Mouse (Mus musculus) CH12.LX (cell line): Measurements from ENCODE around the gene Gon7. TPM values are rescaled to one million over a fixed set of nuclear protein-coding genes. Genes with fewer than 3 reads are reported as not detected.

ENCODE experiments used
- DNase-seq: peaks from one replicate; pipeline ENCODE4 v3.0.0-alpha.2; 2013; ENCODE audit errors: extremely low read depth
- H3K27ac ChIP-seq: 2 replicates; pipeline ENCODE4 v1.5.1; 2012; ENCODE audit warnings: low read depth, mild to moderate bottlenecking, control low read depth, moderate library complexity; ENCODE audit not compliant: insufficient read depth
- H3K27me3 ChIP-seq: replicated peaks from 2 replicates; pipeline ENCODE3; 2012; ENCODE audit warnings: inconsistent platforms
- H3K36me3 ChIP-seq, 2 experiments: replicated peaks in 1 of 2; 2 replicates each; pipeline versions ENCODE3 to v1.6.1; 2012; ENCODE audit warnings: inconsistent platforms in 1 of 2, low read length in 1 of 2, mild to moderate bottlenecking in 1 of 2, mixed read lengths in 1 of 2, moderate library complexity in 1 of 2; ENCODE audit not compliant: control insufficient read depth in 1 of 2, insufficient read depth in 1 of 2
- H3K4me1 ChIP-seq, 2 experiments: 2 replicates each; pipeline ENCODE4 v1.6.1; 2012; ENCODE audit warnings: inconsistent platforms in 1 of 2, moderate library complexity in 1 of 2; ENCODE audit not compliant: insufficient read depth in 2 of 2, control insufficient read depth in 1 of 2
- H3K4me2 ChIP-seq: 2 replicates; pipeline ENCODE4 v1.6.1; 2012; ENCODE audit warnings: low read depth, mild to moderate bottlenecking, control low read depth; ENCODE audit not compliant: poor library complexity, insufficient read depth, severe bottlenecking
- H3K4me3 ChIP-seq, 3 experiments: fragments of 150-350 bp in 1 of 3; sonication (generic) in 1 of 3; replicated peaks in 1 of 3; 2 replicates each; pipeline versions ENCODE3 to v1.5.1; 2011 to 2012; ENCODE audit warnings: low read depth in 2 of 3, low read length in 2 of 3, mild to moderate bottlenecking in 2 of 3, moderate library complexity in 2 of 3, control low read depth in 1 of 3, improper control_type of control experiment in 1 of 3, inconsistent platforms in 1 of 3, mixed read lengths in 1 of 3; ENCODE audit not compliant: poor library complexity in 1 of 3
- H3K79me2 ChIP-seq: replicated peaks from 2 replicates; pipeline ENCODE4 v1.6.1; 2012; ENCODE audit warnings: mild to moderate bottlenecking, moderate library complexity; ENCODE audit not compliant: control insufficient read depth, poor library complexity, insufficient read depth, severe bottlenecking; ENCODE audit errors: extremely low read depth
- H3K9ac ChIP-seq: 2 replicates; pipeline ENCODE4 v1.6.1; 2012; ENCODE audit warnings: low read depth, mild to moderate bottlenecking, control low read depth, moderate library complexity; ENCODE audit not compliant: insufficient read depth
- H3K9me3 ChIP-seq: replicated peaks from 2 replicates; pipeline ENCODE3; 2012; ENCODE audit warnings: low read length, inconsistent platforms, mixed read lengths
- BHLHE40 ChIP-seq: IDR thresholded peaks from 2 replicates; pipeline ENCODE4 v1.6.1; 2011; ENCODE audit warnings: mild to moderate bottlenecking, low read depth, low read length, improper control_type of control experiment
- CHD1 ChIP-seq: IDR thresholded peaks from 2 replicates; pipeline ENCODE4 v1.6.1; 2012; ENCODE audit warnings: low read depth, low read length, improper control_type of control experiment, inconsistent platforms
- CTCF ChIP-seq, 2 experiments: IDR thresholded peaks in 1 of 2; conservative IDR thresholded peaks in 1 of 2; 2 replicates each; pipeline ENCODE4 v1.5.1; 2011 to 2012; ENCODE audit warnings: low read depth in 2 of 2, low read length in 2 of 2, improper control_type of control experiment in 1 of 2, inconsistent platforms in 1 of 2, mild to moderate bottlenecking in 1 of 2, moderate library complexity in 1 of 2
- ETS1 ChIP-seq: conservative IDR thresholded peaks from 2 replicates; pipeline ENCODE4 v1.6.1; 2012; ENCODE audit warnings: low read depth, mild to moderate bottlenecking, inconsistent platforms, low read length, improper control_type of control experiment, moderate library complexity
- GABPA ChIP-seq: IDR thresholded peaks from 2 replicates; pipeline ENCODE4 v1.6.1; 2012; ENCODE audit warnings: low read depth, low read length, improper control_type of control experiment, inconsistent platforms; ENCODE audit not compliant: insufficient replicate concordance
- KAT2A ChIP-seq: IDR thresholded peaks from 2 replicates; pipeline ENCODE4 v1.6.1; 2012; ENCODE audit warnings: low read length, improper control_type of control experiment, inconsistent platforms; ENCODE audit not compliant: insufficient replicate concordance
- MEF2A ChIP-seq: IDR thresholded peaks from 2 replicates; pipeline ENCODE4 v1.6.1; 2014; ENCODE audit warnings: low read depth, mild to moderate bottlenecking, inconsistent platforms, low read length, improper control_type of control experiment, borderline replicate concordance
- MYC ChIP-seq: IDR thresholded peaks from 2 replicates; pipeline ENCODE4 v1.6.1; 2011; ENCODE audit warnings: low read depth, mild to moderate bottlenecking, improper control_type of control experiment, low read length
- POLR2A ChIP-seq: IDR thresholded peaks from 2 replicates; pipeline ENCODE4 v1.6.1; 2011; ENCODE audit warnings: low read depth, mild to moderate bottlenecking, improper control_type of control experiment, low read length
- POLR2AphosphoS2 ChIP-seq: IDR thresholded peaks from 2 replicates; pipeline ENCODE4 v1.6.1; 2011; ENCODE audit warnings: low read depth, low read length, improper control_type of control experiment
- SIN3A ChIP-seq: IDR thresholded peaks from 2 replicates; pipeline ENCODE4 v1.6.1; 2012; ENCODE audit warnings: low read length, improper control_type of control experiment, inconsistent platforms
- SMC3 ChIP-seq: IDR thresholded peaks from 2 replicates; pipeline ENCODE4 v1.6.1; 2011; ENCODE audit warnings: low read depth, low read length, improper control_type of control experiment
- TBP ChIP-seq: conservative IDR thresholded peaks from 2 replicates; pipeline ENCODE4 v1.6.1; 2011; ENCODE audit warnings: low read depth, low read length, improper control_type of control experiment
- USF2 ChIP-seq: conservative IDR thresholded peaks from 2 replicates; pipeline ENCODE4 v1.6.1; 2011; ENCODE audit warnings: low read depth, low read length, improper control_type of control experiment
- ZC3H11A ChIP-seq: IDR thresholded peaks from 2 replicates; pipeline ENCODE4 v1.6.1; 2012; ENCODE audit warnings: low read depth, mild to moderate bottlenecking, inconsistent platforms, low read length, improper control_type of control experiment
- ZNF384 ChIP-seq: IDR thresholded peaks from 2 replicates; pipeline ENCODE4 v1.6.1; 2012; ENCODE audit warnings: low read depth, low read length, improper control_type of control experiment, inconsistent platforms
- dilution Hi-C: fragments of 300-500 bp; cut with MboI; formaldehyde crosslinking; loops from 2 replicates; pipeline ENCODE4 v1.14.3; 2020; ENCODE audit warnings: low sequenced_read_pairs; ENCODE audit not compliant: extremely low pct_unique_long_range_greater_than_20kb, extremely low pct_ligation_motif_present
- in situ Hi-C: fragments of 300-500 bp; cut with MboI; formaldehyde crosslinking; loops from 3 replicates; pipeline ENCODE4 v1.14.3; 2019; ENCODE audit warnings: low sequenced_read_pairs, low pct_ligation_motif_present, low pct_unique_long_range_greater_than_20kb, mixed read lengths
- polyA plus RNA-seq: library from polyadenylated mRNA; unstranded; fragments of >175 nt; gene quantifications from 2 replicates; pipeline ENCODE4 v1.2.1, GENCODE M21; 2012; ENCODE audit warnings: low read depth; ENCODE audit not compliant: insufficient read length
- total RNA-seq, 2 experiments: library from RNA; depleted of rRNA; stranded (reverse); fragments of 300-350 nt in 1 of 2; fragments of >200 nt in 1 of 2; gene quantifications; 2 replicates each; pipeline ENCODE4 v1.2.3; 2012 to 2014

Gene Gon7
- total and polyA plus RNA-seq, 3 experiments, result 20.9 to 30.0 (median 21.1) TPM

DNA sequence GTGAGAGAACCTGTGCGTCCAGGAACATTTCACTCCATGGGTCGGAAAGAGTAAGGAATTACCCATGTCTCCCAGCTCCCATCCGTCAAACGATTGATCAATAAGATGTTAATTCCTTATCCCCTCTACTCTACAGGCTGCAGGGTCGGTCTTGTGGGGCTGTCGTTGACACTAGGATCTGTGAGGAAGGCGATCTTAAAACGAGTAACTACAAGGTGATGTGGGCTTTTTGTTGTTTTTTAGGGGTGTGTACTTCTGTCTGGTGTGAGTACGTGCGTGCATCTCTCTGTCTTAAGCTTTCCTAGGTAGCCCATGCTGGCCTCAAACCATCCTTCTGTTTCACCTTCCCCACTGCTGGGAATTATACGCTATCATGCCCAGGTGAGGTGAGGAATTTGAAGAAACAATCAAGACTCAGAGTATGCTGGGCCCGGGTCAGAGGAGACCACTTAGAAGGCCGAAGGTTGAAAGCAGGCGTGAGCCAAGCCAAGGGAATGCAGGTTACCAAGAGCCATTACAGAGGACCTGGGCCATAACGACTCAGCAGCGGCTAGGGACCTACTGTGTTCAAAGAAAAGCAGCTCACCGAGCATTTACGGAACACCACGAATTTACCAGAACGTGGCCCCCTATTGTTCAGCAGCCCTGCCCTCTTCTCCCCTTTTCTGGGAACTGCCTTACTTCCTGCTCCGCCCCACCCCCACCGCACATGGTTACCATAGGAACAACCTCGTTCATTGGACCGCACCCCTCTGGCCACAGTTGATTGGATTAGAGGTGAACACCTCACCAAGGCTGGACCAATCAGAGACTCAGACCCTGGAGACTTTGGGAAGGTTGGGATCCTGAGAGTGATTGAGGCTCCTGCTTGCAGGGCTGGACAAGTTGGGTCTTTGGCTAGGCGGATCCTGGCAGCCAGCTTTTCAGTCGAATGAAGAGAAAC, 27.5 kb downstream of the Gon7 start:
- no peak for TF ChIP-seq MYC
- TF ChIP-seq GABPA, result no peak
- no peak for TF ChIP-seq ZNF384
- no peak for TF ChIP-seq TBP
- TF ChIP-seq CTCF (conservative IDR thresholded peaks at IDR 0.05 in 1 of 2, IDR thresholded peaks at IDR 0.05 in 1 of 2; ENCODE audit: low read depth in 2 of 2, low read length in 2 of 2), result no peak
- TF ChIP-seq POLR2AphosphoS2, result no peak
- TF ChIP-seq POLR2A, result no peak
- TF ChIP-seq USF2, result no peak
- no peak for TF ChIP-seq KAT2A
- TF ChIP-seq BHLHE40, result no peak
- no peak for TF ChIP-seq SMC3
- TF ChIP-seq ETS1, result no peak
- TF ChIP-seq MEF2A, result no peak
- no peak for TF ChIP-seq SIN3A
- TF ChIP-seq ZC3H11A, result no peak
- TF ChIP-seq, all 38 proteins: peak for 0
- no peaks in the 10 kb centered on the region for H3K36me3 ChIP-seq
- H3K9ac ChIP-seq, result no peak overlapping the region
- in situ Hi-C loops (no loop called here), dilution Hi-C loops (no loop called here)
- H3K4me2 ChIP-seq, result no peak overlapping the region
- DNase-seq, result no peak
- H3K79me2 ChIP-seq, result no peaks in the 10 kb centered on the region
- peaks cover 0 to 11% of the 10 kb centered on the region in 2 experiments; a peak in 2 of 4 replicates for H3K4me1 ChIP-seq
- H3K27ac ChIP-seq, result no peak overlapping the region
- no peaks in the 10 kb centered on the region for H3K9me3 ChIP-seq
- no peaks in the 10 kb centered on the region for H3K27me3 ChIP-seq
- no peak overlapping the region for H3K4me3 ChIP-seq

DNA sequence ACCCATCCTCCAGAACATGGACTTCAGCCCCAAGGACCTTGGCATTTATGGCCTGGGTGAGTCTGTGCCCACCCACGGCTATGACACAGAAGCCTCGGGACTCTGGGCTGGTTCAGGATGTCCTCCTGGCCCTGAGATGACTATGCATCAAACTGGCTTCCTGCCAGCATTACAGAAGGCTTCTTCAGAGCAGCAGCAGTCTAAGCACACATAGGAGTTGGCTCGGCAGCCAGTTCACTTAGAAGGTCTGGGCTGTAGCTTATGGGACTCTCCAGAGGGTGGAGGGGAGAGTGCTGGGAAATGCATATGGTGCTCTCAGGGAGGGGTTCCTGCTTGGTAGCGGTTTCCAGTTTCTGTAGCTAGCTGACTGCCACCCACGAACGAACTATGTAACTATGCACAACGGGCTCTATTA, 31.8 kb downstream of the Gon7 start:
- DNase-seq, result no peak
- Histone ChIP-seq H3K9me3 (no peaks in the 10 kb centered on the region), H3K4me1 (peaks cover 0 to 11% of the 10 kb centered on the region in 2 experiments; a peak in 2 of 4 replicates), H3K4me2 (no peak overlapping the region), H3K36me3 (no peaks in the 10 kb centered on the region), H3K79me2 (no peaks in the 10 kb centered on the region), H3K27me3 (no peaks in the 10 kb centered on the region), H3K4me3 (no peak overlapping the region), H3K9ac (no peak overlapping the region), H3K27ac (no peak overlapping the region)
- no peak for TF ChIP-seq CHD1
- dilution Hi-C loops (no loop called here), in situ Hi-C loops (no loop called here)
